Mouse (Mus musculus) adrenal gland, postnatal 36 days (tissue): ENCODE data around the gene Ing3. TPM values are rescaled to one million over a fixed set of nuclear protein-coding genes. Genes with fewer than 3 reads are reported as not detected.

Source experiments
- DNase-seq, 2 experiments: peaks; one replicate each; pipeline ENCODE4 v3.0.0; 2021; ENCODE audit warnings: mixed read lengths in 1 of 2
- long read RNA-seq, 2 experiments: library from polyadenylated mRNA; stranded (forward); transcript quantifications; one replicate each; pipeline ENCODE4 v2.0.0; 2021; ENCODE audit warnings: borderline sequencing depth in 2 of 2
- total RNA-seq, 2 experiments: library from RNA; stranded (reverse); gene quantifications; 2 replicates each; pipeline ENCODE4 v1.2.3; 2021

Ing3 gene
- 10 to 100 TPM; 19.1 to 25.2 TPM for total RNA-seq
- long read RNA-seq, experiment 1, transcript Ing3-201 (12 exons, 3,800 nt) = major isoform, 9 of 20 reads
- long read RNA-seq, experiment 1, partial matches to known transcripts = 7 of 20 reads
- long read RNA-seq, experiment 1, other reads (novel, unspliced or antisense) = 4 of 20 reads
- long read RNA-seq, experiment 2, partial matches to known transcripts = 2 of 4 reads
- long read RNA-seq, experiment 2, other reads (novel, unspliced or antisense) = 0 of 4 reads

- DNase-seq = peak; percentile 97 to 98
These were observed at the start of gene Ing3 for GRCm38 (mm10) chr6:21949226-21949731. Gene Ing3, plus strand, starts transcription at chr6:21949571.

- no peak for DNase-seq
These were observed 39.7 kb upstream of the Ing3 start for GRCm38 (mm10) chr6:21909720-21910119.

GRCm38 (mm10) chr6:21910804-21911203 is 38.6 kb upstream of the Ing3 start:
- DNase-seq = no peak

- no peak for DNase-seq
These were observed 32.8 kb upstream of the Ing3 start for GRCm38 (mm10) chr6:21916591-21916990.

GRCm38 (mm10) chr6:21924150-21924549 is 25.2 kb upstream of the Ing3 start:
- no peak for DNase-seq

GRCm38 (mm10) chr6:21937981-21938635 is 11.3 kb upstream of the Ing3 start:
- DNase-seq = no peak

GRCm38 (mm10) chr6:21949771-21950448 is 539 bp downstream of the Ing3 start:
- DNase-seq = peak; percentile 97 to 99

- no peak for DNase-seq
These were observed 1.3 kb downstream of the Ing3 start for GRCm38 (mm10) chr6:21950676-21951075.

- DNase-seq = no peak
These were observed 6.1 kb downstream of the Ing3 start for GRCm38 (mm10) chr6:21955468-21955867.

GRCm38 (mm10) chr6:21958922-21959321 is 9.6 kb downstream of the Ing3 start:
- DNase-seq = no peak

GRCm38 (mm10) chr6:21959909-21960308 is 10.5 kb downstream of the Ing3 start:
- DNase-seq = no peak

GRCm38 (mm10) chr6:21977532-21977931 is 28.2 kb downstream of the Ing3 start:
- no peak for DNase-seq

GRCm38 (mm10) chr6:21981114-21981513 is 31.7 kb downstream of the Ing3 start:
- DNase-seq = no peak

- peak; percentile 46 to 82 for DNase-seq
These were observed 35.8 kb downstream of the Ing3 start for GRCm38 (mm10) chr6:21984990-21985731.

- peak; percentile 86 to 90 for DNase-seq
These were observed 36.6 kb downstream of the Ing3 start, which contains the start of gene Cped1 for GRCm38 (mm10) chr6:21985732-21986540. Gene Cped1, plus strand, starts transcription at chr6:21985916.

GRCm38 (mm10) chr6:21986660-21987331 is 37.4 kb downstream of the Ing3 start:
- DNase-seq = peak; percentile 59 to 62

- peak in 1 of 2 experiments; percentile 14 for DNase-seq
These were observed 38.2 kb downstream of the Ing3 start for GRCm38 (mm10) chr6:21987554-21987953.

- DNase-seq = no peak
These were observed 38.9 kb downstream of the Ing3 start for GRCm38 (mm10) chr6:21988296-21988695.

GRCm38 (mm10) chr6:21989081-21989480 is 39.7 kb downstream of the Ing3 start:
- DNase-seq = no peak
